Mouse (Mus musculus) fat pad, adult 2 months (tissue): ENCODE measurements around the gene Sorbs2.

Experiments used
- DNase-seq: peaks from one replicate; pipeline ENCODE4 v3.0.0-alpha.2; 2011; ENCODE audit warnings: low read depth, low spot score; ENCODE audit errors: extremely low read depth

The Sorbs2 gene

GRCm38 (mm10) chr8:45615551-45615950, 108.0 kb downstream of the Sorbs2 start:
- no peak for DNase-seq

- no peak for DNase-seq
Measured at GRCm38 (mm10) chr8:45621576-45622178, 114.1 kb downstream of the Sorbs2 start.

GRCm38 (mm10) chr8:45626406-45626805, 118.8 kb downstream of the Sorbs2 start:
- DNase-seq = no peak

GRCm38 (mm10) chr8:45627246-45628241, 120.0 kb downstream of the Sorbs2 start:
- no peak for DNase-seq

- DNase-seq = no peak
Measured at GRCm38 (mm10) chr8:45628421-45629065, 121.0 kb downstream of the Sorbs2 start.

- DNase-seq = no peak
Measured at GRCm38 (mm10) chr8:45629066-45629430, 121.5 kb downstream of the Sorbs2 start.

- DNase-seq = no peak
Measured at GRCm38 (mm10) chr8:45631023-45631422, 123.4 kb downstream of the Sorbs2 start.

- no peak for DNase-seq
Measured at GRCm38 (mm10) chr8:45635155-45635554, 127.6 kb downstream of the Sorbs2 start.

GRCm38 (mm10) chr8:45637745-45638144, 130.2 kb downstream of the Sorbs2 start:
- no peak for DNase-seq

- DNase-seq = no peak
Measured at GRCm38 (mm10) chr8:45639444-45639843, 131.9 kb downstream of the Sorbs2 start.

- DNase-seq = peak; percentile 81
Measured at GRCm38 (mm10) chr8:45644651-45645050, 137.1 kb downstream of the Sorbs2 start.

GRCm38 (mm10) chr8:45649063-45649462, 141.5 kb downstream of the Sorbs2 start:
- DNase-seq = no peak

- no peak for DNase-seq
Measured at GRCm38 (mm10) chr8:45649966-45650365, 142.4 kb downstream of the Sorbs2 start.

GRCm38 (mm10) chr8:45658021-45658420, 150.4 kb downstream of the Sorbs2 start:
- no peak for DNase-seq

- DNase-seq = no peak
Measured at GRCm38 (mm10) chr8:45658458-45659325, 151.1 kb downstream of the Sorbs2 start.

GRCm38 (mm10) chr8:45659473-45659872, 151.9 kb downstream of the Sorbs2 start:
- DNase-seq = no peak

- DNase-seq = no peak
Measured at GRCm38 (mm10) chr8:45660570-45660969, 153.0 kb downstream of the Sorbs2 start.

- DNase-seq = no peak
Measured at GRCm38 (mm10) chr8:45661605-45662004, 154.0 kb downstream of the Sorbs2 start.

GRCm38 (mm10) chr8:45666221-45666620, 158.6 kb downstream of the Sorbs2 start:
- no peak for DNase-seq

GRCm38 (mm10) chr8:45673149-45673548, 165.6 kb downstream of the Sorbs2 start:
- DNase-seq = peak; percentile 54

- no peak for DNase-seq
Measured at GRCm38 (mm10) chr8:45675821-45676279, 168.3 kb downstream of the Sorbs2 start.
